Mouse (Mus musculus) adrenal gland (tissue): ENCODE data around the gene Fut8.
"Not testable (repeated sequence)": the region's sequence is repeated elsewhere in the genome, so short reads cannot be mapped to it uniquely, and the experiment has no call there.

Experiments used
- intact Hi-C: fragments of 180-260 bp; cut with DNase I; formaldehyde crosslinking; loops from one replicate; pipeline ENCODE4 v1.15.1; 2025

The Fut8 gene

DNA sequence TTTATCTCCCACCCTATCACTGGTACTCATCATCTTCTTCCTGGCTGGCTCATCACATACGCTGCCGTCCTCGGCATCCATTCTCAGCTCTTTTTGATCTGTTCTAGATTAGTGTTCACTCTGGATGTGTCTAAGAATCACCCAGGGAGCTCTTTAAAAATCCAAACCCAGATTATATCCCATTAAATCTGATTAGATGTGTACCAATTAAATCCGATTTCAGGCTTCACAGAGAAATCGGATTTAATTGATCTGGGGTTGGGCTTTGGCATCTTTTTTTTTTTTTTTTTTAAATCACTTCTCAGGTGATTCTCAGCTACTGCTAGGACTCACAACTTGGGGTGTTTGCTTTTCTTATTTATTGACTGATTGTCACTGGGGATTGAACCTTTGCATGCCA, 17.3 kb upstream of the Fut8 start:
- intact Hi-C loops = no loop called here

DNA sequence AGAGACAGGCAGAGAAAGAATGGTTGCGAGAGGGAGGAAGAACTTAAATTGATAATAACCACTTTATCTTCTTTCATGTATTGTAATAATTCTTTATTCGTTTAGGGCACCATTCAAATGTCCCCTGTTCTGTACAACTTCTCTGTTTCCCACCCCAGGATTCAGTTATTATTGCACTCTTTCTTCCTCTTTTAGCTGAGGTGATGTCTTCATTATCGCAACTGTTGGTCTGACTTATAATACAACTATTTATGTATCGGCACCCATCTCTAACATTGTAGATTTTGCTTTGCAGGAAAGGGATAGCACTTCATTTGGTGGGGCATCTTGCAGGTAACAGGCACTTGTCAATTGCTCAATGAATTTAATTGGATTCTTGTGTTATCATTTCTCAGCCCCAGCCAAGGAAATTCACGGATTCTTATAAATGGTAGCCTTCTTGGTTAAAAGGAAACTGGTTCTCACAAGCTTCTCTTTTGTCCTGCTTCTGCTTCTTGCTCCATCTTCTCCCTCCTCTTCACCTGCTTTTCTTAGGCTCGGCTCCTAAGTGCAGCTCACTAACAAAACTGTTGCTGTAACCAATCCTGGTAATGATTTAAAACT, 15.6 kb upstream of the Fut8 start:
- intact Hi-C loops = no loop called here

DNA sequence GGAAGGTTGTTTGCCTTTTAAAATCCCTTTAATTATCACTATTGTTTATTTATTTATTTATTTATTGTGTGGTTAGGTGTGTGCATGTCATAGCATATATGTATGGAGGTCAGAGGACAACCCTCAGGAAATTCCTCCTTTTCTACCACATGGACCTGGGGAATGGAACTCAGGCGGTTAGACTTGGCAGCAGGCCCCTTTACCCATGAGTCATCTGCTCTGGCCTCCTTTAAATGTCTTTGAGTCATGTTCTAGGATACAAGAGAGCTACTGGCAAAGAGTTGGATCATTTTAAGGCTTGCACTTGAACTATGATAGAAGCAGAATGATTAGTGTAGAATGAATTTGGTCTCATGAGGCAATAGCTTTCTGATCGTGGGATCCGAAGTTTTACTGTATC, 14.3 kb upstream of the Fut8 start:
- intact Hi-C loops = no loop called here

DNA sequence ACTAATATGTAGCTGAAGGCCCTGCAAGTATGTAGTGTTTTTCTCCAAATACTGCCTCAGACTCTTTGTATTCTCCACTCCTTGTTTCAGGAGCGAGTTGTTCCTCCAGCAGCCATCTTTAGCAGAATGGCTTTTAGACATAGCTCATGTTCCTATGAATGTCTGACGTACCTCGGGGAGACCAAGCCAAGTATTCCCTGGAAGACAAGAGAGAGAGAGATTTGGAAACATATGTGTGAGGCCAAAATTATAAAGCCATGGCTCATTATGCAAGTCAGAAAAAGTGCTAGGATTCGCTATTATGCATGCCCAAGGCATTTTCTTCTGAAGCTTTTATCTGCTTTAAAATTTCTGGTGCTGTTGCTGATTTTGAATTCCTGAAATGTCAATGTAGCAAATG, 13.8 kb upstream of the Fut8 start:
- intact Hi-C loops = no loop called here

DNA sequence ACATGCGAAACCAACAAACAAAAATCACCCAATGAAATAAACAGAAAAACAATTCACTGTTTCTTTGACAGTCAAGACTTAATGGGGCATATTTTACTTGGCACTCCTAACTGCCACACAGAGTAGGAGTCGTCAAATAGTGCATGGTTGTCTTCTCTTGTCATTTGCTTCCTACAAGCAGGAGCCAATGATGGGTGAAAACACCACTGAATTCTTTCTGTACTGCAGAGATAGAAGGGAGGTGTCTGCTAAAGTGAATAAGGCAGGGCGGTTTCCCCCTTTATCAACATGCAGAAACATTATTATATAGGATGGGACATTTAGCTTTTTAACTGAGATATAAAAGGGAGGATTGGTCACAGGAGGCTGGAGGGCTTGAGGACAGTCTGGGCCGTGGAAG, 13.0 kb upstream of the Fut8 start:
- intact Hi-C loops = no loop called here

DNA sequence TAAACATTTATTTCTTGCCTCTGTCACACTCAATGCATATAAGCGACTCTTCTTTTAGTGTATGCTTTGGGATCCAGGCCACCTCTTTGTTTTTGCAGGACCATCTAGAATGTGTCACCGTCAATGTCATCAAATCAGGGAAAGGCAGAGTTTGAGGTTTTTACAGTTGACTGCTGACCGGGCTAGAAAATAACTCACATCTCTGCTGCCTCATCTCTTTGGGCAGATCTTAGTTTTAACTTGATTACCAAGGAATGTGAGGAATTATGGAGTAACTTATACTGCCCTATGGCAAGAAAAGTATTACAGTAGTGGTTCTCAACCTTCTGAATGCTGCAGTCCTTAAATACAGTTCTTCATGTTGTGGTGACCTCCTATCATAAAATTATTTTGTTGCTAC, 12.2 kb upstream of the Fut8 start:
- intact Hi-C loops = no loop called here

DNA sequence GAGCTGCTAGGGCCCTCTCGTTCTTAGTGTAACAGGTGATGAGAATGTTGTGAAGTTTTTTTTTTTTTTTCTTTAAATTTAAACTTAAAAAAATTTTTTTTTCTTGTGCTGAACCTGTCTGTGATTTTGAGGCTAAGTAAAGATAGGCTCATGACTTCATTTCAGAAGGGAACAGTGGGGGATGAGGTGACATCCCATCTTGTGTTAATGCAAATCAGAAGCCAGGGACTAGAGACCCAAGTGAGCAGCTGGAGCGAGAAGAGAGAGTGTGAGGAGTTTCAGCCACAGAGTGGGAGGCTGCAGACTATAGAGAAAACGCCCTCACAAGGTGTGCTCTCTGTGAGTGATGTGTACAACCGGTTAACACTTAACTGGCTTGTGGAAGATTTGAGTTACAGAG, 2.0 kb upstream of the Fut8 start:
- intact Hi-C loops = loop anchor here (5.0 kb wide), 1 partner anchor 184 kb away; no protein-coding TSS in a partner anchor

DNA sequence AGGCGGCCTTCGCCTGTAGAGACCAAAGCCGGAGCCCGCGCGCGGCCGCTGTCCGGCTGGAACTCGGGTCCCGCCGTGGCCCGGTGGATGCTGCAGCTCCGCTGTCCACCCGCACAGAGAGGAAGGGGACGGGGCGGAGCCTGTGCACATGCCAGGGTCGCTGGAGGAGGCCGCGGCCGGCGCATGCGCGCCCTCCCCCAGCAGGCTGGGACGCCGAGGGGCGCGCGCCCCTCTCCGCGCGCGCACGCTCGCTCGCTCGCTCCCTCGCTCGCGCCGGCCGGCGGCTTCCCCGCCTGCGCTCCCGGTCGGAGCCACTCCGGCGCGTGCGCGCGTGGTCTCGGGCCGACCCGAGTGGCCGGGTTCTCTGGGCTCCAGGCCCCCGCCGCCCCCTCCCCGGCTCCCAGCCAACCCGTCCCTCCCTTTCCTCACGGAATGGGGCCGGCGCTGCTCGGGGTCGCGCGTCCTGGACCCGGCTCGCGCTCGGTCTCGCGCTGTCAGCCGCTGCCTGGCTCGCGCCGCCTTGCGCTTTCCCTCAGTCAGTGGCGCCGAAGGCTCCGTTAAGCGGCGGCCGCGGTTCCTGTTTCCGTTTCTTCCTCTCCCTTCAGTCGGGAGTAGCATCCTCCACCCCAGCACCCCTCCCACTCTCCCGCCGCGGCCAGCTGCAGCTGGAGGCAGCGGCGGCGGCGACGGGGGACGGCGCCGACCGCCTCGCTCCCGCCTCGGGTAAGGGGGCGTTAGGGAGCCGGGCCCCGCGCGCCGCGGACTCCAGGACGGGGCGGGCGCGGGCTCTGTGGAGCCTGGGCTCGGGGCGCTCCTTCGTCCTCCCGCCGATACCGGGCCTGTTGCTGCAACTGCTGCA, 835 bp downstream of the Fut8 start:
- intact Hi-C loops = loop anchor here (5.0 kb wide), 1 partner anchor 186 kb away; no protein-coding TSS in a partner anchor

DNA sequence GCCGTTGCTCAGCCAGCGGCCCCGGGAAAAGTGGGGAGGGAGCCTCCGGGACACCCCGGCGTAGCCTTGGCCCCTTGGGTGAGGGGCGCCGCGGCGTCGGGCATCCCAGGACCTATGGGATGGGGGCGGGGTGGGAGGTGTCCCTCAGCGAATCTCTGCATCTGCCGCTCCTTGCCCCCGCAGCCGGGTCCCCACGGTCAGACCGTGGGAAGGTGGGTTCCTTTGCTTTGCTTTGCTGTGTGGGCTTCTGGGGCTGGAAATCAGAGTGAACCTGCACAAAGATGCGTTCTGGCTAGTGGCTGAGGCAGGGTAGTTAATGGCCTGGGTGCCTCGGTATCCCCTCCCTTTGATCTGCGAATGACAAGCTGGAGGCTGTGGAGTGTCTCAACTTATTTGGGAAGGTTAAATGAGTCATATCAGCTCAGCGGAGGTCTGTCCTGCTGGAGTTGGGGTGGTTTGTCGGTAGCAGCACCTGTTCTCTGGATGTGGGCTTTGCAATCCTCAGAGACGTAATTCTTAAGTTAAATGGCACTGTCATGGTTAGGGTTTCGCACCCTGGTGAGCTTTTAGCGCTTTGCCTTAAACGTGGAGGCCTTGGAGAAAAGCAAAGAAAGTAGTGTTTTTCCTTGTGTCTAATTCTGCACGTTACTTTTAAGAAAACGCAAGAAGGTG, 1.6 kb downstream of the Fut8 start:
- intact Hi-C loops = loop anchor here (2.0 to 10.0 kb wide), 3 partner anchors 187 to 329 kb away; no protein-coding TSS in a partner anchor

DNA sequence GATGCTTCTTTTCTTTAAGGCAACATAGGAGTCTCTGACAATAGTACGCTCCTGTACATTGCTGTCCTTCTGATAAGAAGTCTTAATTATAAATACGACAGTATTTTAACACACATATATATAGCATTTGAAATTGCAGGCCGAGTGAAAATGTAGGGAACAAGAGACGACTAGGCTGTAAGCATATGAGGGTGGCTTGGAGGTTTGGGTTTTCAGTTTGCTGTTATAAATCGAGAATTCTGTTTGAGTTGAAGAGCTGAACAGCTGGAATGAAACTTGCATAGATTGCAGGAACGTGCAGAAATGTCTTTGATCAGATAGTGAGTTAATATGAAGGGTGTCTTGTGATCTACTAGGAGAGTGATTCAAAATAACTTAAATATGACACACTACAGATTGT, 2.4 kb downstream of the Fut8 start:
- intact Hi-C loops = loop anchor here (2.0 to 10.0 kb wide), 2 partner anchors 294 to 328 kb away; no protein-coding TSS in a partner anchor

DNA sequence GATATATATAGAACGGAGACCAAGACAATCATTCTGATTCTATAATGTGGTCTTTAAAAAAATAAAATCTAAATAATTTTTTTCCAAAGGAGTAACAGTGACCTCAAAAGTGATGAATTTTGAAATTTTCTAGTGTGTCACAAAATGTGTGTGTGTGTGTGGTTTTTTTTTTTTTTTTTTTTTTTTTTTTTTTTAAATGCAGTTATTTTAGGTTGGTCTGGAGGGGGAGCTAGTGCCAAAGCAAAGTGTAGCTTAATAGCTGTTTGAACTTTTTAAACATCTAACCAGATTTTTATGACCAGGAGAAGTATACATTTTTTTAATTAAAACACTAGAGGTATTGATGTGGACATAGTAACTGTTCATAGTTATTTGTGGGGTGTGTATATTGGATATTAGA, 2.9 kb downstream of the Fut8 start:
- intact Hi-C loops = loop anchor here (2.0 to 10.0 kb wide), 2 partner anchors 294 to 328 kb away; no protein-coding TSS in a partner anchor

DNA sequence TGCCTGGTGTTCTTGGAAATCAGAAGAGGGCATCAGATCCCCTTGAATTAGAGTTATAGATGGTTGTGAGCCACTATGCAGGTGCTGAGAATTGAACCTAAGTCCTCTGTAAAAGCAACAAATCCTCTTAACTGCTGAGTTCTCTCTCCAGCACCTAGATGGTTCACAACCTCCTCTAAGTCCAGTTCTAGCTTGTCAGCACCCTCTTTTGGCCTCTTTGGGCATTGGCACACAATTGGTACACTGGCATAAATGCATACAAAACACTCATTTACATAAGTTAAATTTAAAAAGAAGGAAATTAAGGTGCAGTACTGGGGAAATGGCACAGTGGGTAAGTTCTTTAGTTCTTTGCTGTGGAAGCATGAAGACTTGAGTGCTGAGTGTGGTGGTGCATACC, 24.7 kb downstream of the Fut8 start:
- intact Hi-C loops = no loop called here

DNA sequence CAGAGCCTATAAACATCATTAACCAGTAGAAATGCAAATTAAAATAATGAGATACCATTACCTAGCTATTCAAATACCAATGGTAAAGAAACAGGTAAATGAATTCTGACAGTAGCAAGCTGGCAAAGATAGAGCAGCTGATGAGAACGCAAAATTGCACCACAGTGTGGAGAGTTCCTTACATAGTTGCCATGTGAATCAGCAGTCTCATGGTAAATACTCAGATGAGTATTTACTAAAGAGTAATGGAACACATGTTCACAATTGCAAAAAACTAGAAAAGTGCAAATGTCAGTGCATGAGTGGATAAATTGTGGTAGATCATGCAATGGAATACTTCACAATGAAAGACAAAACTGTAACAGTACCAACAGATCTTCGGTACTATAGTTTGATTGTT, 25.9 kb downstream of the Fut8 start:
- intact Hi-C loops = no loop called here

DNA sequence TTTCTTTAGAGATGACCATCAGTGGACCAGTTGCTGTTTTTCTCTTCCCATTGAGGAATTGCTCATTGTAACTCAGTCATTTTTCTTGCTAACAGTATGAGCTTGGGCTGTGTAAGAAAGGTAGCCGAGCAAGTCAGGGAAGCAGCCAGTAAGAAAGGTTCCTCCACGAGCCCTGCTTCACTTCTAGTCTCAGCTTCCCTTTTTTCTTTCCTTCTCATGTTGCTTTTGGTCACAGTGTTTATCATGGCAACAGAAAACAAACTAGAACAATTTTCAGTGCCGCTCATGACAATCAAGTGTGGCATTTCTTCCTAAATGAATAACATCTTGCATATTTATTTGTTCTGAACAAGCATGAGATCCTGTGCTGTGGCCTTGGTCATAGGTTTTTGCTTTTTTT, 32.8 kb downstream of the Fut8 start:
- intact Hi-C loops = no loop called here

DNA sequence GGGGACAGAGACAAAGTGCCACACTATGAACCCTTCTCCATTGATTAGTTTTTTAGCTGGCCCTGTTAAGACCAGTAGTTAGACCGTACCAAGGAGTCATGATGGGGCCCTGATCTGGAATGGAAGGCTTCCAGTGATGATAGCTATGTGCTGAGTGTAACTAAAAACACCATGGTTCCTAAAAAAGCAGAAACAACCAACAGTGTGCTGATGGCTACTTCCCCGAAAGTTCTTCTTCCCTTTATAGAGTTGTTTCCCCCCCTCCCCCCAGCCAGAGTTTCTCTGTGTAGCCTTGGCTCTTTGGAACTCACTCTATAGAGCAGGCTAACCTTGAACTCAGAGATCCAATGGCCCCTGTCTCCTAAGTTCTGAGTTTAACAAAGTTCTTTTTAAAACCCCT, 50.6 kb downstream of the Fut8 start:
- intact Hi-C loops = no loop called here

DNA sequence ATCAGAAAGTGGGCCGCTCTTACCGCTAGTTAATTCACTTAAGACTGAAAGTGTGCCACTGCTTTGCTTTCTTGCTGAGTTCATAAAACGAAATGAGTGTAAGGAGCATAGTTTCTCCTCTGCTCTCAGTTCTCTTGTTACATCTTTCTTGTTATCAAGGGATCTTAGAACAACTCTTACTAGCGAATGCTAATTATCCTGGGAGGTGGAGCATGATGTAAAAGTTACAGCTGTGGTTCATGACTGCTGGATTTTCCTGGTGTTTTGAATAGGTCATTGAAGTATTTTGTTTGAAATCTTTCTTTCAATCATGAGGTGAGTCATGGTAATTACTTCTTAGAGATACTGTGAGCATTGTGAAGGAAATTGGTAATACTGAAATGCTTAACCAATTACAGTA, 53.1 kb downstream of the Fut8 start:
- intact Hi-C loops = no loop called here

DNA sequence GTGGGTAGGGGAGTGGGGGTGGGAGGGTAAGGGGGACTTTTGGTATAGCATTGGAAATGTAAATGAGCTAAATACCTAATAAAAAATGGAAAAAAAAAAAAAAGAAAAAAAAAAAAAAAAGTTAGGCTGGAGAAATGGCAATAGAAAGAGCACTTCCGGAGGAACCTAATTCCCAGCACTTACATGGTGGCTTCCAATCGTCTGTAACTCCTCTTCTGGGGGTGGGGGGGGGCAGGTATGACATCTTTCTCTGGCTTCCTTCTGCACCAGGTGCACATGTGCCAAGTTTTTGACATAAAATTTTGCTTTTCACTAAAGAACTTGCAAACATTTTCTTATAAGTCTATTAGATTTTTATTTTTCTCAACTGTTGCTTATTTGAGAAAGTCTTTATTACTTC, 53.9 kb downstream of the Fut8 start:
- intact Hi-C loops = not testable (repeated sequence)

DNA sequence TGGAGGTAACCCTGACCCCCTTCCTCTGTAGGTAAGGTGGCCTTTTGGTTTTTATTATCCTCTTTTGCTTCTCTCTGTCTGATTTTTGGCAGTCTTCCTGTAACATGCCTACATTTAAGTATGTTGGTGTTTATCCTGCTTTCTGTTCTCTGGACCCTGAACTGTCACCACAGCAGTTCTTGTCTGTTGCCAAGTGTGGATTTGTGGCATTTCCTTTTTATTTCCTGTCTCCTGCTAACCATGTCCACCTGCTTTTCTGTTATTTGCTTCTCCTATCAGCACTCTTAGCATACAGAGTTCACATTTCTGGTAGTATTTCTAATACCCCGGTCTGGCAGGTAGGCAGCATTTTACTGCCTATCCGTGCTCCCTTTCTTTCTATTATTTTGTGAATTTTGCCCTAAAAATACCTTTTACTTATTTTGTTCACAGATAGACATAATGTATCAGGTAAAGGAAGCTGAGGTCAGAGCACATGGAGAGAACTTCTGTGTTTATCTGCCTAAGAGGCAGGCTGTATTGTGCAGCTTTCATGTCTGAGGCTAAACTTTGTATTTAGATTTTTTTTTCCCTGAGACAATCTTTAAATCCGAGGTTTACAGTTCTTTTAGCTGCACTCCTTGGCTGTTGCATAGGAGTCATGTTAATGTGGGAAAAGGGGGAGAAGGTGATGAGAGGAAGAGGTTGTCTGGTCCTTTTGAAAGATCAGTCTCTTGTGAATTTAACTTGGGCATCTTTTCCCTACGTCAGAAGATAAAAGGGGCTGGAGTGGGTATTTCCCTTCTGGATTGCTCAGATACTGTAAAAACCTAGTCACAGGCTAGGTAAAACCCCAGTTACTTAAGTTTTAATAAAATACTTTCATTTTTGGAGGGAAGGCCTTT, 54.7 kb downstream of the Fut8 start:
- intact Hi-C loops = no loop called here

DNA sequence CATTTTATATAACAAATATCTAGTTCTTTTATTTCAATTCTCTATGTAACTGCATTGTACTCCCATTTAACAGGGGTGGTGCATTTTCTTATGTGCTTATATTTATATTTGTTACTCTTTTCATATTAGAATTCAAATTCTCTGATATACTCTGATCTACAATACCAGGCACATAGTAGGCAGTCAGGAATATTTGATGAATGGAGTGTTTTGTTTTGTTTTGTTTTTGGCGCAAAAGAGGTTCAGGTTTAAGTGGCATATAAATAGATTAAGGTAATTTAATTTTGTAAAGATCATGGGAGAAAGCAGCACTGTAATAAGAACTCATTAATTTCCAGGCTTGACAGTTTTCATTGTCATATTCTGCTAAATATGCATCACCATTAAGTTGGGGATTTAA, 58.2 kb downstream of the Fut8 start:
- intact Hi-C loops = no loop called here

DNA sequence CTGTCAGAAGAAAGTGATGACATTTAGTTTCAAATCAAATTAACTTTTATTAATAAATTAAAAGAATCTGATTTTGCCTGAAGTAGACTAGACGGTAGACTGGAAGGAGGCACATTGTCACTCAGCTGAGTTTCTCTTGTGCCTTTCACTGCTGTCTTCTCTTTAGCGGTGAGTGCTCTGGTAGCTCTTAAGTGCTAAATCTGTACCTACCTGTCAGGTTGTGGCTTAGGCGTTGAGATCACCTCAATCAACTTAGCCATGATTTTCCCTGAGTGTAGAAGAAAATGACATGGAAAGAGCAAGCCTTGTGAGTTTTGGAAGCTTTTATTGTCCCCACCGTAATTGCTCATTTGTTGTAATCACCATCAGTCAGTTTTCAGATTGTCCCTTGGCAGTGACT, 59.2 kb downstream of the Fut8 start:
- intact Hi-C loops = no loop called here

DNA sequence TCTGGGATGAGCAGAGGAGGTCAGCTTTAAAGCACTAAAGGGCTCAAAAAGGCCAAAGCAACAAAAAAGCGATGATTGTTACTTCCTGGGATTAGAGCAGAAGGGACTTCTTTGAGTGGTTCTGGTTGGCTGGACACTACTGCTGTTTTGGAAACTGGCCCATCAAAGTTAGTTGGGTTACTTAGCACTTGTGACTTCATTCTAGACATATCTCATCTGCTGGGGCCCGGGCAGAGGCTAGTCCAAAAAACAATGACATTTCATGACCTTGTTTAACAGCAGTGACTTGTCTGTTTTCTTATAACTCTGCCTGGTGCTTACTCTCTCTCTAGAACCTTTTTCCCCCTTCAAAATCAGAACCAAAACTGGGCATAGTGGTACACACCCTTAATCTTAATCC, 59.9 kb downstream of the Fut8 start:
- intact Hi-C loops = no loop called here
